Mouse (Mus musculus): ENCODE results near the gene Golm1. TPM values are rescaled to one million over a fixed set of nuclear protein-coding genes. Genes with fewer than 3 reads are reported as not detected.

Golm1 gene
- polyA plus RNA-seq, 1 experiment from 2014 or later: 179 TPM

DNA sequence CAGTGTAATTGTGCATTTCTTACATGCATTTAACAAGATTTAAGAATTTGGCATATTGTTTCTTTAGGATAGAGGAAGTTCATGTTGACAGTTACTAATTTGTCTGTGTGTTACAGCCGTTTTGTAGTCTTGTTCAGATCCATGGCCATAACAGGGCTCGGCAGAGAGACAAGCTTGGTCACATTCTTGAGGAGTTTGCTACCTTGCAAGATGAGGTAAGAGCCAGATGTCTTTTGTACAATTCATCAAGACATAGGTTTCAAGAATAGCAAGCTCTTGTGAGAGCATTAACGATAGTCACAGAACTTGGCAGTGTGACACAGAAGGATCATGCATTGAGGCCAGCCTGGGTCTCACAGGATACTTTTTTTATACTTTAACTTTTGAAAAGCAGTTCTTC is 51.2 kb downstream of the Golm1 start:
- no peaks in the 10 kb centered on the region for H3K9me3 ChIP-seq (ENCODE audit: control insufficient read depth, low read length)
- no peaks in the 10 kb centered on the region for H3K27me3 ChIP-seq (ENCODE audit: control insufficient read depth, insufficient read depth, low read length)
- WGBS: 85% methylated on average over 3 of the region's 3 CpGs
- H3K4me1 ChIP-seq (ENCODE audit: control insufficient read depth, insufficient read depth, low read length): no peaks in the 10 kb centered on the region
- DNase-seq (ENCODE audit: low spot score, missing footprints) (no peak), ATAC-seq (ENCODE audit: low FRiP score) (no peak)
- no peak overlapping the region for H3K27ac ChIP-seq (ENCODE audit: low read depth, low read length)
- H3K9ac ChIP-seq (ENCODE audit: low read length): no peak overlapping the region
- H3K4me3 ChIP-seq (ENCODE audit: low read depth, low read length): no peak overlapping the region
- no peak overlapping the region for H3K4me2 ChIP-seq
- peaks cover 12% of the 10 kb centered on the region for H3K36me3 ChIP-seq (ENCODE audit: control insufficient read depth, insufficient read depth, low read length)

DNA sequence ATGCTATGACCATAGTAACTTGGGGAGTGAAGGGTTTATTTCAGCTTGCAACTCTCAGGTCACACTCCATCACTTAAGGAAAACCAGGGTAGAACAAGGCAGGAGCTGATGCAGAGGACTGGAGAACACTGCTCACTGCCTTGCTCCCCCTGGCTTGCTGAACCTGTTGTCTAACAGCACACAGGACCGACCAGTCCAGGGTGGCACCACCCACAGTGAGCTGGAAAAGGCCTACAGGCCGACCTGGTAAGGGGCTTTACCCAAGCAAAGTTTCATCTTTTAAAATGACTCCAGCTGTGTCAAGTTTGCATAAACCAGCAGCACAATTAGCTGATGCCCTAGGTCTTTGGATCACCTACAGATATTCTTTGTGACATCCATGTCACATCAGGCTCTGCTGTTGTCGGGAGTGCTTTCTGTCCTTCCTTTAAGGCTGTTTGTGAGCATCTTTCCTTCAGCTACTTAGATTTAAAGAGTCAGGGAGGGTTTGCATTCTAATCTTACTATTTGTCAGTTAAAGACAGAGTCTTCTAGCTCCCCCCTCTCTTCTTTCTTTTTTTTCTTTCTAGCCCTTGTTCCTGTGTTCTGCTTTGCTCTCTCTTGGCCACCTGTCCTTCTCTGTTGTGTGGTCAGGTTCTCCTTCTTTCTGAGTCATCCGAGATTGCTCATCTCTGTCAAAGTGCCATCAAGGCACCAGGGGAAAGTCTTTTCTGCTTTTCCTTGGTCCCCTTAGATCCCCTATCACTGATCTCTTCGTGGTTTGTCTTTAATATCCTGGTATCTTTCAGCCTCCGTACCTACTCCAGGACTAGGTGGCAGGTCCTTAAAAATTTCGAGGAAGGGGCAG is 53.7 kb downstream of the Golm1 start:
- ATAC-seq (ENCODE audit: low FRiP score) (no peak), DNase-seq (ENCODE audit: low spot score, missing footprints) (peak; percentile 51)
- WGBS: 89% methylated on average over 7 of the region's 7 CpGs
- H3K27me3 ChIP-seq (ENCODE audit: control insufficient read depth, insufficient read depth, low read length): no peaks in the 10 kb centered on the region
- no peaks in the 10 kb centered on the region for H3K4me1 ChIP-seq (ENCODE audit: control insufficient read depth, insufficient read depth, low read length)
- H3K4me2 ChIP-seq: no peak overlapping the region
- H3K27ac ChIP-seq (ENCODE audit: low read depth, low read length): no peak overlapping the region
- peaks cover 14% of the 10 kb centered on the region for H3K36me3 ChIP-seq (ENCODE audit: control insufficient read depth, insufficient read depth, low read length)
- H3K4me3 ChIP-seq (ENCODE audit: low read depth, low read length): no peak overlapping the region
- H3K9ac ChIP-seq (ENCODE audit: low read length): no peak overlapping the region
- no peaks in the 10 kb centered on the region for H3K9me3 ChIP-seq (ENCODE audit: control insufficient read depth, low read length)

- Histone ChIP-seq H3K36me3 (ENCODE audit: control insufficient read depth, insufficient read depth, low read length) (peaks cover 14% of the 10 kb centered on the region), H3K9me3 (ENCODE audit: control insufficient read depth, low read length) (no peaks in the 10 kb centered on the region), H3K27ac (ENCODE audit: low read depth, low read length) (no peak overlapping the region), H3K4me2 (no peak overlapping the region), H3K9ac (ENCODE audit: low read length) (no peak overlapping the region), H3K27me3 (ENCODE audit: control insufficient read depth, insufficient read depth, low read length) (no peaks in the 10 kb centered on the region), H3K4me3 (ENCODE audit: low read depth, low read length) (no peak overlapping the region), H3K4me1 (ENCODE audit: control insufficient read depth, insufficient read depth, low read length) (no peaks in the 10 kb centered on the region)
- peak; percentile 41 for DNase-seq (ENCODE audit: low spot score, missing footprints)
- ATAC-seq (ENCODE audit: low FRiP score): no peak
- 87% methylated on average over 6 of the region's 6 CpGs for WGBS
Observed at GRCm38 (mm10) chr13:59618463-59618862, 57.1 kb downstream of the Golm1 start.

GRCm38 (mm10) chr13:59615554-59615953 is 60.1 kb downstream of the Golm1 start:
- DNase-seq (ENCODE audit: low spot score, missing footprints): no peak
- Histone ChIP-seq H3K9ac (ENCODE audit: low read length) (no peak overlapping the region), H3K4me3 (ENCODE audit: low read depth, low read length) (no peak overlapping the region), H3K9me3 (ENCODE audit: control insufficient read depth, low read length) (no peaks in the 10 kb centered on the region), H3K27me3 (ENCODE audit: control insufficient read depth, insufficient read depth, low read length) (no peaks in the 10 kb centered on the region), H3K27ac (ENCODE audit: low read depth, low read length) (no peak overlapping the region), H3K36me3 (ENCODE audit: control insufficient read depth, insufficient read depth, low read length) (peaks cover 11% of the 10 kb centered on the region), H3K4me2 (no peak overlapping the region), H3K4me1 (ENCODE audit: control insufficient read depth, insufficient read depth, low read length) (no peaks in the 10 kb centered on the region)
- WGBS: 92% methylated on average over 4 of the region's 4 CpGs
- ATAC-seq (ENCODE audit: low FRiP score): no peak

GRCm38 (mm10) chr13:59615152-59615551 is 60.5 kb downstream of the Golm1 start:
- WGBS: 96% methylated on average over 4 of the region's 4 CpGs
- H3K4me3 ChIP-seq (ENCODE audit: low read depth, low read length): no peak overlapping the region
- no peak for ATAC-seq (ENCODE audit: low FRiP score)

DNA sequence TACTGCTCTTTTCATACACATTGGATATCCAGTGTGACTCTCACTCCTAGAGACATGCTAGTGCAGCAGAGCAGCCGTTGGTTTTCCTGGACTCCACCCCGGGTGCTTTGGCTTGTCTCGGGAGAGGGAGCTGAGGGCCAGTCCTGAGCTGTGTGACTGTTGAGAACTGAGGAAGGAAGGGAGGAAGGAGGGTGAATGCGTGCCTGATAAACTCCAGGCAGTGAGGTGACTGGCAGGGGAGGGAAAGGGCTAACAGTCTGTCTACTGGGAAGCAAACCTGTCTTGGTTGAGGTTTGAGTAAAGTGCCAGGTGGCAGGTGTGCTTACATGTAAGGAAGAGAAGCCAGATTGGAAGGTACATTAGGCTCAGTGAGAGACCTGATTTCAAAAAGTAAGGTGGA is 61.7 kb downstream of the Golm1 start:
- Histone ChIP-seq H3K36me3 (ENCODE audit: control insufficient read depth, insufficient read depth, low read length) (peaks cover 11% of the 10 kb centered on the region), H3K4me1 (ENCODE audit: control insufficient read depth, insufficient read depth, low read length) (no peaks in the 10 kb centered on the region), H3K9ac (ENCODE audit: low read length) (no peak overlapping the region), H3K9me3 (ENCODE audit: control insufficient read depth, low read length) (no peaks in the 10 kb centered on the region), H3K27ac (ENCODE audit: low read depth, low read length) (no peak overlapping the region), H3K27me3 (ENCODE audit: control insufficient read depth, insufficient read depth, low read length) (no peaks in the 10 kb centered on the region), H3K4me2 (no peak overlapping the region), H3K4me3 (ENCODE audit: low read depth, low read length) (no peak overlapping the region)
- WGBS: 87% methylated on average over 4 of the region's 4 CpGs
- DNase-seq (ENCODE audit: low spot score, missing footprints) (no peak), ATAC-seq (ENCODE audit: low FRiP score) (no peak)

More at GRCm38 (mm10) chr13:59615152-59615551, 60.5 kb downstream of the Golm1 start:
- no peaks in the 10 kb centered on the region for H3K9me3 ChIP-seq (ENCODE audit: control insufficient read depth, low read length)
- H3K4me1 ChIP-seq (ENCODE audit: control insufficient read depth, insufficient read depth, low read length): no peaks in the 10 kb centered on the region
- no peak for DNase-seq (ENCODE audit: low spot score, missing footprints)
- no peak overlapping the region for H3K27ac ChIP-seq (ENCODE audit: low read depth, low read length)
- no peak overlapping the region for H3K4me2 ChIP-seq
- no peaks in the 10 kb centered on the region for H3K27me3 ChIP-seq (ENCODE audit: control insufficient read depth, insufficient read depth, low read length)
- peaks cover 11% of the 10 kb centered on the region for H3K36me3 ChIP-seq (ENCODE audit: control insufficient read depth, insufficient read depth, low read length)
- H3K9ac ChIP-seq (ENCODE audit: low read length): no peak overlapping the region

DNA sequence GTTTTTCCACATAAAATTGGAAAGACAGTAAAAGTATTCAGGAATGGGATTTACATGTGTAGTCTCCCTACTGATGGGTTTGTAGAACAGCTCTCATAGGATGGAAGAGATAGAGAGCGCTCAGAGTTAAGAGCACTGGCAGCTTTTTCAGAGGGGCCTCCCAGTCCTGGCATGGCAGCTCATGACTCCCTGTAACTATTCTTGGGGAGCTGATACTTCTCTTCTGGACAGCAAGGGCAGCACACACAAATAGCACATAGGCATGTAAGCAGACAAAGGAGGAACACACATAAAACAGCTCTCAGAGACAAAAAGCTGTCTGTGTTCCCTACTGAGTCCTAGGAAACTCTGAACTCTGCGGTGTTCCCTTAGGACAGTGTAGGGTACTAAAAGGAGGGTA is 65.2 kb downstream of the Golm1 start:
- no peaks in the 10 kb centered on the region for H3K27me3 ChIP-seq (ENCODE audit: control insufficient read depth, insufficient read depth, low read length)
- no peak for ATAC-seq (ENCODE audit: low FRiP score)
- no peak overlapping the region for H3K4me2 ChIP-seq
- no peaks in the 10 kb centered on the region for H3K9me3 ChIP-seq (ENCODE audit: control insufficient read depth, low read length)
- no peak for DNase-seq (ENCODE audit: low spot score, missing footprints)
- H3K27ac ChIP-seq (ENCODE audit: low read depth, low read length): no peak overlapping the region
- H3K4me1 ChIP-seq (ENCODE audit: control insufficient read depth, insufficient read depth, low read length): no peaks in the 10 kb centered on the region
- no peak overlapping the region for H3K4me3 ChIP-seq (ENCODE audit: low read depth, low read length)
- no peak overlapping the region for H3K9ac ChIP-seq (ENCODE audit: low read length)
- 98% methylated on average over 2 of the region's 2 CpGs for WGBS
- 0 out of 2 replicates have a peak, but pooled peaks cover 6% of the 10 kb centered on the region for H3K36me3 ChIP-seq (ENCODE audit: control insufficient read depth, insufficient read depth, low read length)

- Histone ChIP-seq H3K9me3 (ENCODE audit: control insufficient read depth, low read length) (no peaks in the 10 kb centered on the region), H3K9ac (ENCODE audit: low read length) (no peak overlapping the region), H3K4me2 (no peak overlapping the region), H3K27me3 (ENCODE audit: control insufficient read depth, insufficient read depth, low read length) (no peaks in the 10 kb centered on the region), H3K4me1 (ENCODE audit: control insufficient read depth, insufficient read depth, low read length) (no peaks in the 10 kb centered on the region), H3K27ac (ENCODE audit: low read depth, low read length) (no peak overlapping the region), H3K36me3 (ENCODE audit: control insufficient read depth, insufficient read depth, low read length) (0 out of 2 replicates have a peak, but pooled peaks cover 6% of the 10 kb centered on the region), H3K4me3 (ENCODE audit: low read depth, low read length) (no peak overlapping the region)
- 92% methylated on average over 4 of the region's 4 CpGs for WGBS
- no peak for DNase-seq (ENCODE audit: low spot score, missing footprints)
- ATAC-seq (ENCODE audit: low FRiP score): no peak
Observed at GRCm38 (mm10) chr13:59609885-59610284, 65.7 kb downstream of the Golm1 start.

DNA sequence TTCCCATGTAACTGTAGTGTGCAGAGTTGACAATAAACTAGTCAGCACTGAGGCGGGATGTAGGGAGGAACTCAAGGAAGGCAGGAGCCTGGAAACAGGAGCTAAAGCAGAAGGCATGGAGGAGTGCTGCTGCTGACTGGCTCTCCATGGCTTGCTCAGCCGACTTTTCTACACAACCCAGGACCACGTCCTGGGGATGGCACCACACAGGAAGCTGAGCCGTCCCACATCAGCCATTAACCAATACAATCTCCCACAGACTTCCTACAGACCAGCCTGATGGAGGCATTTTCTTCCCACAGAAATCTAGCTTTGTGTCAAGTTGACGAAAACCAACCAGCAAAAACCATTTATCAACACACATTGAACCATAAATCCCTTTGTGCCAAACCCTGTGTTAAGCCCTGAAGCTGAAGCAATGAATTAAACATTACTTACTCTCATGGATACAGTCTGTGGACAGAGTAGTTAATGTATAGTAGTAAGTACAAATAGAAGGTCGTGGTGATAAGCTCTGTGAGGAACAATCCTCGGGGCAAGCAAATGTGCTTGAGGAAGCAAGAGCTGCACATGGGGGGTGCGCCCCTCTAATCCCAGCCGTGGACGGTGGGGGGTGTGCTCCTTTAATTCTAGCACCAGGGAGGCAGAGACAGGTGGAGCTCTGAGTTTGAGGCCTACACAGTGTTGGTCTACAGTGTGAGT is 70.2 kb downstream of the Golm1 start:
- WGBS: 91% methylated on average over 10 of the region's 10 CpGs
- H3K9me3 ChIP-seq (ENCODE audit: control insufficient read depth, low read length): no peaks in the 10 kb centered on the region
- H3K27me3 ChIP-seq (ENCODE audit: control insufficient read depth, insufficient read depth, low read length): no peaks in the 10 kb centered on the region
- peaks cover 20% of the 10 kb centered on the region; the same call in 1 of the 2 replicates for H3K36me3 ChIP-seq (ENCODE audit: control insufficient read depth, insufficient read depth, low read length)
- no peak for DNase-seq (ENCODE audit: low spot score, missing footprints)
- no peak overlapping the region for H3K9ac ChIP-seq (ENCODE audit: low read length)
- no peak overlapping the region for H3K4me2 ChIP-seq
- no peak overlapping the region for H3K4me3 ChIP-seq (ENCODE audit: low read depth, low read length)
- H3K4me1 ChIP-seq (ENCODE audit: control insufficient read depth, insufficient read depth, low read length): no peaks in the 10 kb centered on the region
- ATAC-seq (ENCODE audit: low FRiP score): no peak
- H3K27ac ChIP-seq (ENCODE audit: low read depth, low read length): no peak overlapping the region

Measured in midbrain, embryonic 11.5 days (tissue).